Mouse (Mus musculus): ENCODE data around the gene Sgsm1. TPM values are rescaled to one million over a fixed set of nuclear protein-coding genes. Genes with fewer than 3 reads are reported as not detected.

The Sgsm1 gene
- total and polyA plus RNA-seq, 2 experiments from 2014 or later = 27.3 to 52.9 TPM

GRCm38 (mm10) chr5:113309491-113310376 lies 852 bp downstream of the Sgsm1 start:
- Histone ChIP-seq H3K27me3 (ENCODE audit: insufficient read depth, low read length) (no peaks in the 10 kb centered on the region), H3K36me3 (ENCODE audit: insufficient read depth, low read length) (no peaks in the 10 kb centered on the region), H3K4me3 (ENCODE audit: low read depth, low read length) (peak overlapping the region; percentile 79), H3K4me2 (ENCODE audit: low read depth, low read length, poor library complexity, severe bottlenecking) (peak overlapping the region; percentile 68), H3K27ac (ENCODE audit: low read depth, low read length) (peak overlapping the region; percentile 72), H3K9ac (replicated peaks; ENCODE audit: low read length, poor library complexity, severe bottlenecking) (peak overlapping the region; percentile 95), H3K4me1 (ENCODE audit: insufficient read depth, low read length) (peaks cover 27% of the 10 kb centered on the region; the same call in 1 of the 2 replicates), H3K9me3 (ENCODE audit: low read length) (no peaks in the 10 kb centered on the region)
- 0 out of 2 replicates have a peak, but pooled peaks have one; percentile 1 for ATAC-seq (ENCODE audit: low FRiP score)
- TF ChIP-seq CTCF (IDR thresholded peaks at IDR 0.05) = no peak
- 53% methylated on average over 22 of the region's 22 CpGs for WGBS
- DNase-seq (ENCODE audit: low spot score) = no peak

DNA sequence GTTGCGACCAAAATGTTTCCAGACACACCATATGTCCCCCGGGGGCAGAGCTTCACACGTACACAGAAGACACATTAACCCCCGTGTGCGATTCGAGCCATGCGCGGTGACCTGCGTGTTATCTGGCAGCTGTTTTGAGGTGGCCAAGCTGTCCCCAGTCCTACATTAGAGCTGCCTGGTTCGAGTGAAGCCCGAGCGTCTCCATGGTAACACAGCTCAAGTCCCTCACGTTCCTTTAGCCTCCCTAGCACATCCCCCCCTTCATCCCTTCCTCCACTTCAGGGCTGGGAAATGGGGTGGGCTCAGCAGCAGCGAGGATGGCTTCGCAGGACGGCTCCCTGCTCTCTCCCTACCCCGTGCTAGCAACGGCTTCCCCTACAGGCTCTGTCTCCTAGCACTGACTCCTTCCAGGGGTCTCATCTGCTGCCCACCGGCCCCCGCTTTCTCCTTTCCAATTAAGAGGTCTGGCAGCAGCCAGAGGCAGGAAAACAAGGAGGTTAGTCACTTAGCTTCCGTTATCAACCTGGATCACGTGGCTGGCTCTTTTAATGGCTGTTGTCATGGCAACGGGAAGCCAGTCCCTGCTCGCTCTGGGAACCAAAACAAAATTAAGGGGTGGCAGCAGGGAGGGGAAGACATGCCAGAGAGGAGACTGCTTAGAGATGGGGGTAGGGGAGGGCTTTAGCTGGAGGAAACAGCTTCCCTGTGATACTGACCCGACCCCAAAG lies 3.7 kb downstream of the Sgsm1 start:
- H3K36me3 ChIP-seq (ENCODE audit: insufficient read depth, low read length) = no peaks in the 10 kb centered on the region
- H3K27ac ChIP-seq (ENCODE audit: low read depth, low read length) = peak overlapping the region; percentile 89
- peaks cover 27% of the 10 kb centered on the region; the same call in 1 of the 2 replicates for H3K4me1 ChIP-seq (ENCODE audit: insufficient read depth, low read length)
- DNase-seq (ENCODE audit: low spot score) = peak; percentile 96
- peak overlapping the region; percentile 68 for H3K4me2 ChIP-seq (ENCODE audit: low read depth, low read length, poor library complexity, severe bottlenecking)
- no peaks in the 10 kb centered on the region for H3K9me3 ChIP-seq (ENCODE audit: low read length)
- no peaks in the 10 kb centered on the region for H3K27me3 ChIP-seq (ENCODE audit: insufficient read depth, low read length)
- 1% methylated on average over 25 of the region's 25 CpGs for WGBS
- peak overlapping the region; percentile 28 for H3K4me3 ChIP-seq (ENCODE audit: low read depth, low read length)
- TF ChIP-seq CTCF (IDR thresholded peaks at IDR 0.05) = no peak
- ATAC-seq (ENCODE audit: low FRiP score) = peak; percentile 76
- peak overlapping the region; percentile 54 for H3K9ac ChIP-seq (replicated peaks; ENCODE audit: low read length, poor library complexity, severe bottlenecking)

DNA sequence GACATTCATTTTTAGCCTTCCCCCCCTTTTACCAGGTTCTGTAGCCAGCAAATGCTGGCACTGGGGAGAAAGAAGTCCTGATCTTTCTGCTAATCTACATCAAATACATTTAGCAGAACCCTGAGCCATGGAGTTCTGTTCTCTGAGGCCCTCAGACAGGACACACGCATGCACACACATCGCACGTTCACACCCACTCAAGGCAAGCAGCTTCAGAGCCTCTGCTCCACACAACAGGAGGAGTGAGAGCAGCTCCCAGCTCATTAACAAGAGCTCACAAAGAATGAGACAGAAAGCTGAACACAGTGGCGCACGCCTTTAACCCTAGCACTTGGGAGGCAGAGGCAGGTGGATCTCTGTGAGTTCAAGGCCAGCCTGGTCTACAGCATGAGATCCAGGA lies 6.1 kb downstream of the Sgsm1 start:
- no peaks in the 10 kb centered on the region for H3K27me3 ChIP-seq (ENCODE audit: insufficient read depth, low read length)
- TF ChIP-seq CTCF (IDR thresholded peaks at IDR 0.05) = no peak
- 92% methylated on average over 5 of the region's 5 CpGs for WGBS
- peaks cover 27% of the 10 kb centered on the region; the same call in 1 of the 2 replicates for H3K4me1 ChIP-seq (ENCODE audit: insufficient read depth, low read length)
- no peak overlapping the region for H3K9ac ChIP-seq (replicated peaks; ENCODE audit: low read length, poor library complexity, severe bottlenecking)
- ATAC-seq (ENCODE audit: low FRiP score) (no peak), DNase-seq (ENCODE audit: low spot score) (no peak)
- H3K4me2 ChIP-seq (ENCODE audit: low read depth, low read length, poor library complexity, severe bottlenecking) = no peak overlapping the region
- H3K9me3 ChIP-seq (ENCODE audit: low read length) = no peaks in the 10 kb centered on the region
- no peak overlapping the region for H3K27ac ChIP-seq (ENCODE audit: low read depth, low read length)
- H3K4me3 ChIP-seq (ENCODE audit: low read depth, low read length) = no peak overlapping the region
- H3K36me3 ChIP-seq (ENCODE audit: insufficient read depth, low read length) = no peaks in the 10 kb centered on the region

- H3K9ac ChIP-seq (replicated peaks; ENCODE audit: low read length, poor library complexity, severe bottlenecking) = no peak overlapping the region
- DNase-seq (ENCODE audit: low spot score) = no peak
- peaks cover 8% of the 10 kb centered on the region; the same call in 1 of the 2 replicates for H3K4me1 ChIP-seq (ENCODE audit: insufficient read depth, low read length)
- ATAC-seq (ENCODE audit: low FRiP score) = no peak
- H3K27ac ChIP-seq (ENCODE audit: low read depth, low read length) = no peak overlapping the region
- H3K36me3 ChIP-seq (ENCODE audit: insufficient read depth, low read length) = no peaks in the 10 kb centered on the region
- TF ChIP-seq CTCF (IDR thresholded peaks at IDR 0.05) = no peak
- 20% methylated on average over 13 of the region's 13 CpGs for WGBS
- no peak overlapping the region for H3K4me2 ChIP-seq (ENCODE audit: low read depth, low read length, poor library complexity, severe bottlenecking)
- H3K9me3 ChIP-seq (ENCODE audit: low read length) = no peaks in the 10 kb centered on the region
- no peaks in the 10 kb centered on the region for H3K27me3 ChIP-seq (ENCODE audit: insufficient read depth, low read length)
- no peak overlapping the region for H3K4me3 ChIP-seq (ENCODE audit: low read depth, low read length)
Observed at GRCm38 (mm10) chr5:113301841-113302240, 8.7 kb downstream of the Sgsm1 start.

GRCm38 (mm10) chr5:113300148-113300889 lies 10.3 kb downstream of the Sgsm1 start:
- ATAC-seq (ENCODE audit: low FRiP score) (no peak), DNase-seq (ENCODE audit: low spot score) (no peak)
- no peak overlapping the region for H3K9ac ChIP-seq (replicated peaks; ENCODE audit: low read length, poor library complexity, severe bottlenecking)
- no peak overlapping the region for H3K27ac ChIP-seq (ENCODE audit: low read depth, low read length)
- H3K4me2 ChIP-seq (ENCODE audit: low read depth, low read length, poor library complexity, severe bottlenecking) = no peak overlapping the region
- H3K36me3 ChIP-seq (ENCODE audit: insufficient read depth, low read length) = no peaks in the 10 kb centered on the region
- 0 out of 2 replicates have a peak, but pooled peaks cover 2% of the 10 kb centered on the region for H3K4me1 ChIP-seq (ENCODE audit: insufficient read depth, low read length)
- 78% methylated on average over 22 of the region's 22 CpGs for WGBS
- no peak for TF ChIP-seq CTCF (IDR thresholded peaks at IDR 0.05)
- H3K9me3 ChIP-seq (ENCODE audit: low read length) = no peaks in the 10 kb centered on the region
- no peaks in the 10 kb centered on the region for H3K27me3 ChIP-seq (ENCODE audit: insufficient read depth, low read length)
- H3K4me3 ChIP-seq (ENCODE audit: low read depth, low read length) = no peak overlapping the region
